Mouse (Mus musculus): ENCODE data around the gene Csnka2ip.

DNA sequence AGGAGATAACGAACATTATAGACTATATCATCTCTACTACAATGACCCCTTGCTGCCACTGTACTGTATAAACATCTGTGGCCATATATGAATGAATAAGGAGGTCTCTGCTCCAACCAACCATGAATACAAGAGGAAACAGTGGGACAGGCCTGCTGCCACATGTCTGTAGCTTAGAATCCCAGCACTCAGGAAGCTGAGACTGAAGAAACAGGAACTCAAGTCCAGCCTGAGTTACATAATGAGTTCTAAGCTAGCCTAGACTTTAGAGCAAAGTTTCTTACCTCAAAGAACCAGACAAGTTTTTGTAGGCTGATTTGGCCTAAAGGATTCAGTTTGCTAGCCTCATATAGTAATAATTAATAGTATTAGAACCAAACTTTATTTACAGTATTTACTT is 5.6 kb upstream of the Csnka2ip start:
- TF ChIP-seq EP300 (IDR thresholded peaks at IDR 0.05; ENCODE audit: low read depth) (no peak), CTCF (IDR thresholded peaks at IDR 0.05; ENCODE audit: low read depth) (no peak)
